Mouse (Mus musculus): Measurements from ENCODE around the gene Catsperg1. TPM values are rescaled to one million over a fixed set of nuclear protein-coding genes. Genes with fewer than 3 reads are reported as not detected.
"Not testable (repeated sequence)": the region's sequence is repeated elsewhere in the genome, so short reads cannot be mapped to it uniquely, and the experiment has no call there.

Gene Catsperg1
- total RNA-seq, 1 experiment from 2014 or later, result 0.73 TPM

DNA sequence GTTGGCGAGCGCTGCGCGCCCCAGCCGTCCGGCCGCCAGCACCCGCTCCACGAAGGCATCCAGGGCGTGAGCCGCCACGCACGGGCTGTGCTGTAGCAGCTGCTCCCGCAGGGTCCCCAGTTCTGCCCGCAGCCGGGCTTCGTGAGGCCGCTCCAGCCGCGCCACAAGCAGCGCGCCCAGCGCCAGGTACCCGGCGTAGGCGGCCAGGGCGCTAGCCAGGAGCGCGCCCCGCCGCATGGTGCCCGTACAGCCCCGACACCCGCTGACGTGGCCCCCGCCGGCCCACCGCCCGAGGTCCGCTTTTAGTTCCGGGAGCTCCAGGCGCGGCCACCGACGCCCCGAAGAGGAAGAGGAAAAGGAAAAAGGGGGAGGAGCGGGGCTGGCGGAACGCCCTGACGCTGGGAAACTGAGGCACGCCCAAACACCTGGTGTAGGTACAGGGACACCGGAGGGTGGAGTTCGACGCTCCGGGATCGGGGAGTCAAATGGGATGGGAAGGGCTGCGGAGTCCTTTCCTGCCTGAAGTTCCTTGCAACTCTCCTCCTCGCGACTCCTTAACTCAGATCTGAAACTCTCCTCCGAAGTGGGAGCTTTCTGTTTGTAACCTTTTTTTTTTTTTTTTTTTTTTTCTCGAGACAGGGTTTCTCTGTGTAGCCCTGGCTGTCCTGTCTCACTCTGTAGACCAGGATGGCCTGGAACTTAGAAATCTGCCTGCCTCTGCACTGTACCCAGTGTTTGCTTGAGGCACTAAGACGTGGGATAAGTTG lies 18.6 kb upstream of the Catsperg1 start, which contains the start of gene Kcnk6:
TSS of gene Kcnk6 (minus strand) at position 269 of the 767 bp plus-strand sequence.
- peak; percentile 30; the same call in 1 of the 2 replicates for ATAC-seq (replicated peaks; ENCODE audit: low read depth, poor library complexity, severe bottlenecking)

DNA sequence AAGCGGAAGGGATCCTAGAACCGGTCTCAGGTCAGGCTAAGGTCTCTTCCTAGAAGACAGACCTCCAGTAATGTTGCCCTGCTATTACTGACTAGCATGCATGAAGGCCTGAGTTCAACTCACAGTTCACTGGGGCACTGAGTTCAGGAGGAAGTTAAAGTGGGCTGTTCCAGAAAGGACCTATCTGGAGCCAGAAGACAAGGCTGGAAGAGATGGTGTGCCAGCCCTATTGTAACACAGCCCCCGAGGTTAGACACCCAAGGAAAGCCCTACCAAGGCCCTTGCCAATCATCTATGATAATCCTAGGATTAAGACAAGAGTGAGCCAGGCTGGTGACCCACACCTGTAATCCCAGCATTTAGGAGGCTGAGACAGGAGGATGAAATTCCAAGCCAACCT lies 17.7 kb upstream of the Catsperg1 start:
- no peak for ATAC-seq (replicated peaks; ENCODE audit: low read depth, poor library complexity, severe bottlenecking)

DNA sequence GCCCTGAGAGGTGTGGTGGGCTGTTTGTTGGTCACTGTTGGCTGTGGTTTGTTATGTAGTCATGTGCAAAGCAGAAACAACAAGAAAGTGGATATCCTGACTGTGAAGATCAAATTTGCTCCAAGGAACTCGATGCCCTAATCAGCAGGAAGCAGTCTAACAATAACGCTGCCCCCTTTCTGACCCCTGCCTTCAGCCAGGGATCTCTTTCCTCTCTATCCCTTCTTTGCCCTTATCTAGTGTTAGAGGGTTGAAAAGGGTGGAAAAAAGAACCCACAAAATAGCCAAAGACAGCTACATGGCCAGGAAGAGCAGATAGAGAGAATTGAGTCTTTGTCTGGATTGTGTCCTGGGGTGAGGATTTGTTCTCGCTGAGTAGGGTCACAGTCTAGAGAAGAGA lies 16.7 kb upstream of the Catsperg1 start:
- peak; percentile 11 for ATAC-seq (replicated peaks; ENCODE audit: low read depth, poor library complexity, severe bottlenecking)

DNA sequence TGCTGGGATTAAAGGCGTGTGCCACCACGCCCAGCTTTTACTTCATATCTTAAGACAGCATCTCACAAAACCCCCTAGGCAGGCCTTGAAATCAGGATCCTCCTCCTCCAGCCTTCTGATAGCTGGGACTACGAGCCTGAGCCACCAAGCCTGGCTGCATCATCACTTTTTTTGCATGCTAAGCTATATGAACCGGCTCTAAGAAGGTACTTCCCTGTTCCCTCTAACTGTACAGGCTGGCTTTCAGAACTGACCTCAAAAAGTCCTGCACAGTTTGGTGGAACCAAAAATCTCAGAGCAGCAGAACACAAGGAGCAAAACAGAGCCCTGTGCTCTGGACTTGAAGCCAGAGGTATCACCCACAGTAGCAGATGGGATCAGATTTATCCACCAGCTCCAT lies 14.4 kb upstream of the Catsperg1 start:
- no peak for ATAC-seq (replicated peaks; ENCODE audit: low read depth, poor library complexity, severe bottlenecking)

DNA sequence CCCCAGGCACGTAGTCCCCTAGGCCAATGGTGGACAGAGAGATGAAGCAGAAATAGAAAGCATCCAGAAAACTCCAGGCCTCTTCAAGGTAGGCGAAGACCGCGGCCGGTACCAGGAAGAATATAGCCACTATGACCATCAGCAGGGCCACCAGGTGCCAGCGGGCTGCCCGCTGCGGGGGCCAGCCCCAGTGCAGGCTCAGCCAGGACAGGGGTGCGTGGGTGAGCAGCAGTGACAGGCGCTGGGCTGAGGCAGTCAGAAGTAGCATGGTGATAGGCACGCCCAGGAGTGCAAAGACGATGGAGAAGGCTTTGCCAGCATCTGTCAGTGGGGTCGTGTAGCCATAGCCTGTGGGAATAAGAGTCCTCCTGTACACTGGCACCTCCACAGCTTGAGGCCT lies 11.7 kb upstream of the Catsperg1 start:
- no peak for ATAC-seq (replicated peaks; ENCODE audit: low read depth, poor library complexity, severe bottlenecking)

- ATAC-seq (replicated peaks; ENCODE audit: low read depth, poor library complexity, severe bottlenecking), result peak; percentile 39; the same call in 1 of the 2 replicates
Observed at GRCm38 (mm10) chr7:29224756-29225394, 11.0 kb upstream of the Catsperg1 start.

GRCm38 (mm10) chr7:29214846-29215245 lies 1.0 kb upstream of the Catsperg1 start:
- ATAC-seq (replicated peaks; ENCODE audit: low read depth, poor library complexity, severe bottlenecking), result no peak

GRCm38 (mm10) chr7:29214236-29214635 lies 401 bp upstream of the Catsperg1 start:
- no peak for ATAC-seq (replicated peaks; ENCODE audit: low read depth, poor library complexity, severe bottlenecking)

DNA sequence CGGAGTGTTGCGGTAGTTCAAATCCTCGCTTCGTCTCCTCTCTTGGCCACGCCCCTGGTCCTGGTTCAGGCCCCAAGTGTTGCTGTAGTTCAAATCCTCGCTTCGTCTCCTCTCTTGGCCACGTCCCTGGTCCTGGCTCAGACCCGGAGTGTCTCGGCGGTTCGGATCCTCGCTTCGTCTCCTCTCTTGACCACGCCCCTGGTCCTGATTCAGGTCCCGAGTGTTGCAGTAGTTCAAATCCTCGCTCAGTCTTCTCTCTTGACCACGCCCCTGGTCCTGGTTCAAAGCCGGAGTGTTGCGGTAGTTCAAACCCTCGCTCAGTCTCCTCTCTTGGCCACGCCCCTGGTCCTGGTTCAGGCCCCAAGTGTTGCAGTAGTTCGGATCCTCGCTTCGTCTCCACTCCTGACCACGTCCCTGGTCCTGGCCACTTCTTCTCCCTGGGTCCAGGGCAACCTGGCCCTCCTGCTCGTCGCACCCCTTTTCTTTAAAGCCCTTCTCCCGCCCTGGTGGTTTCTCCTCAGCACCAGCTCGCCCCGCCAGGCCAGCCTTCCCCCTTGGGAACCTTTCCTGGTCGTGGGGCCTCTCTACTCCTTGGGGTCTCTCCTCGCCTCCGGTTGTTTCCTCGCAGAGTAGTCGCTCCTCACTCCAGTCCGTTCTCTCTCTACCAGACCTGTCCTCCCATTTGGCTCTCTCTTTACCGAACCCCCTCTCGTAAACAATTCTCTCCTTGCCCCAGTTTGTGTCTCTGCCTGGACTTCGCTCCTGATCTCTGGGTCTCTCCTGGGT lies 867 bp downstream of the Catsperg1 start:
- not testable (repeated sequence) for ATAC-seq (replicated peaks; ENCODE audit: low read depth, poor library complexity, severe bottlenecking)

DNA sequence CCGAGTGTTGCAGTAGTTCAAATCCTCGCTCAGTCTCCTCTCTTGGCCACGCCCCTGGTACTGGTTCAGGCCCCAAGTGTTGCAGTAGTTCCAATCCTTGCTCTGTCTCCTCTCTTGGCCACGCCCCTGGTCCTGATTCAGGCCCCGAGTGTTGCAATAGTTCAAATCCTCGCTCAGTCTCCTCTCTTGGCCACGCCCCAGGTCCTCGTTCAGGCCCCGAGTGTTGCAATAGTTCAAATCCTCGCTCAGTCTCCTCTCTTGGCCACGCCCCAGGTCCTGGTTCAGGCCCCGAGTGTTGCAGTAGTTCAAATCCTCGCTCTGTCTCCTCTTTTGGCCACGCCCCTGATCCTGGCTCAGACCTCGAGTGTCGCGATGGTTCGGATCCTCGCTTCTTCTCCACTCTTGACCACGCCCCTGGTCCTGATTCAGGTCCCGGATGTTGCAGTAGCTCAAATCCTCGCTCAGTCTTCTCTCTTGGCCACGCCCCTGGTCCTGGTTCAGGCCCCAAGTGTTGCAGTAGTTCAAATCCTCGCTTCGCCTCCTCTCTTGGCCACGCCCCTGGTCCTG lies 1.6 kb downstream of the Catsperg1 start:
- peak; percentile 8; the same call in 1 of the 2 replicates for ATAC-seq (replicated peaks; ENCODE audit: low read depth, poor library complexity, severe bottlenecking)

GRCm38 (mm10) chr7:29211415-29212198 lies 2.2 kb downstream of the Catsperg1 start:
- peak; percentile 87 for ATAC-seq (replicated peaks; ENCODE audit: low read depth, poor library complexity, severe bottlenecking)

DNA sequence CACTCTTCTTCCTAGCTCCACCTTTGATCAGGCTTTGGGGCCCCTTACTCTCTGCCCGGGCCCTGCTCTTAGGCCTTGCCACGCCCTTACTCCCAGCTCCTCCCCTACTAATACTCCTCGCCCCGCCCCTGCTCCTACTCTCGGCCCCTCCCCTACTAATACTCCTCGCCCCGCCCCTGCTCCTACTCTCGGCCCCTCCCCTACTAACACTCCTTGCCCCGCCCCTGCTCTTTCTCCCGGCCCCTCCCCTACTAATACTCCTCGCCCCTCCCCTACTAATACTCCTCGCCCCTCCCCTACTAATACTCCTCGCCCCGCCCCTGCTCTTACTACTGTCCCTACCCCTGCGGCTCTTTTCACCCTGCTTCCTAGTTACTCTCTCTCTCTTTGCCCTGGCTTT lies 2.8 kb downstream of the Catsperg1 start:
- ATAC-seq (replicated peaks; ENCODE audit: low read depth, poor library complexity, severe bottlenecking), result peak; percentile 57; the same call in 1 of the 2 replicates

GRCm38 (mm10) chr7:29202577-29202976 lies 11.3 kb downstream of the Catsperg1 start:
- ATAC-seq (replicated peaks; ENCODE audit: low read depth, poor library complexity, severe bottlenecking), result no peak

GRCm38 (mm10) chr7:29194230-29194629 lies 19.6 kb downstream of the Catsperg1 start:
- ATAC-seq (replicated peaks; ENCODE audit: low read depth, poor library complexity, severe bottlenecking), result not testable (repeated sequence)

DNA sequence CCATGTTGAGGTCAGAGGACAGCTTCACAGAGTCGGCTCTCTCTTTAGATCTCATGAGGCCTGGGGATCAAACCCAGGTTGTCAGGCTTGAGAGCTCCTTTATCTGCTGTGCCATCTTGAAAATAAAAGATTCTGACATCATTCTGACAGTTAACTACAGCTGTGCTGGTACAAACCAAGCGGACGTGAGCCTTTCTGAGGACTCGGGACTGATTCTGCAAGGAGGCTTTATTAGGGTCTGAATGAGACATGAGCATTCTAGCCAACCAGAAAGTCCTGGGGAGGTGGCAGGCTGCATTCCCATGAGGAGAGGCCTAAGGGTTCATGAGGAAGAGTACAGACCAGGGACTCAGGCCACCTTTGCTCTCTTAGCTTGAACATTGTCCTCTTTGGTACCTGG lies 32.5 kb downstream of the Catsperg1 start:
- not testable (repeated sequence) for ATAC-seq (replicated peaks; ENCODE audit: low read depth, poor library complexity, severe bottlenecking)

DNA sequence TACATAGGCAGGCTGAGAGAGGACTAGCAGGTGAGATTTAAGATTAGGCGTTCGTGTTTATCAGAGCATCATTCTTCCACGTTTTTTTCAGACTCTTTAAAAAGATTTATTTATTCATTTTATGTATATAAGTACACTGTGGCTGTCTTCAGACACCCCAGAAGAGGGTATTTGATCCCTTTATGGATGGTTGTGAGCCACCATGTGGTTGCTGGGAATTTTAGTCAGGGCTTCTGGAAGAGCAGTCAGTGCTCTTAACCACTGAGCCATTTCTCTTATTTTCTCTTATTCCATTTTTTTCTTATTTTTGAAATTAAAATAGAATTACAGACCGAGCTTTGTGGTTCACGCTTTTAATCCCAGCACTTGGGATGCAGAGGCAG lies 33.0 kb downstream of the Catsperg1 start:
- ATAC-seq (replicated peaks; ENCODE audit: low read depth, poor library complexity, severe bottlenecking), result no peak

GRCm38 (mm10) chr7:29180077-29180853 lies 33.6 kb downstream of the Catsperg1 start, which contains the start of gene Psmd8:
Gene Psmd8 (minus strand): TSS chr7:29180701.
- ATAC-seq (replicated peaks; ENCODE audit: low read depth, poor library complexity, severe bottlenecking), result peak; percentile 98

DNA sequence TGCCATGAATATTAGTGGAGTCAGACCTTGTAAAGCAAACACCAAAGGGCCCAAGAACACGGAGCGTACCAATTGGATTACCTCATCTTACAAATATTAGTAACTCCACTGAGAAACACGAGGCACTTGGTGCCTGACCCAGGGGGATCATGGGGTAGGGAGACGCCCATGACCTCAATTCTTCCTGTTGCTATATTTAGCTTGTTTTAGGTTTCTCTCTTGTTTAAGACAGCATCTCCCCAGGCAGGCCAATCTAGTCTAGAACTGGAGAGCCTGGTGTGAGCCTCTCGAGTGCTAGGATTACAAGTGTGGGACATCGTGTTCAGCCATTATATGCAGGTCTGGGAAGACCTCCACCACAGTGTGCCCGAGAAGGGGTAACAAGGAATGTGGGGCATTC lies 34.5 kb downstream of the Catsperg1 start:
- ATAC-seq (replicated peaks; ENCODE audit: low read depth, poor library complexity, severe bottlenecking), result peak; percentile 17; the same call in 1 of the 2 replicates

DNA sequence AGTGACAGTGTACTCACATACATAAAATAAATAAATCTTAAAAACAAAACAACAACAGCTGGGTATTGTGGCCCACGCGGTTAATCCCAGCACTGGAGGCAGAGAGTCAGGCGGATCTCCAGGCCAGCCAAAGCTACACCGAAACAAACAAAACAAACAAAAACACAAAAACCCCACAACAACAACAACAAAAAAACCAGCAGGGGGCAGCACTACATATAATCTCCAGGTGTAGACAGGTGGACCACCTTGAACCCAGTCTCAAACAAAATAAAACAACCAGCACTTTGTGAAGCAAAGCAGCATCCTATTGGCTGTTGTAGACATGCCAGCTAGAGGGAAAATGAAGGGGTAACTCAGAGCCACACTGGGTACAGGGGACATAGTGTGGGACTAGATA lies 35.7 kb downstream of the Catsperg1 start:
- ATAC-seq (replicated peaks; ENCODE audit: low read depth, poor library complexity, severe bottlenecking), result no peak
